Mouse (Mus musculus): ENCODE measurements at regions not wholly inside any gene's neighbourhood (a gene's known extent, or its start where the extent isn't known, plus 50 kb on each side); places are given as distances from the start of the nearest gene placed in this dataset.

- DNase-seq (ENCODE audit: low read depth, low spot score): peak; percentile 3
Observed at GRCm38 (mm10) chrX:145672776-145673175, 167.8 kb upstream of the Amot start.

DNA sequence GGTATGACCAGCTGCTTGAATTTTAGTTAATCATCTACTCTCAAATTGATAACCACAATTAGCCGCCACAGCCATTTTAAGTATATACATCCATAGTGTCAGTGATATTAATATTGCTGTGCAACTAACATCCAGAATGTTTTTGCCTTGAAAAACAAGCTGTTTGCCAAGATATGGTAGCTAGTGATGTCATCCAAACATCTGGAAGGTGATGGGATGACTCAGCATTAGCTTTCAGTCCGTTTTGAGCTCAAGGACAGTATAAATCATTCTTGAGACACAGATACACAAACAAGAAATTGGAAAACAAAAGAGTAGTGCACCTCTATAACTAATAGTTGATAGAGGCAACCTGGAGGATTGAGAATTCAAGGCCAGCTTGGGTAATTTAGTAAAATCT is 146.7 kb upstream of the Amot start:
- no peak for DNase-seq (ENCODE audit: low read depth, low spot score)

DNA sequence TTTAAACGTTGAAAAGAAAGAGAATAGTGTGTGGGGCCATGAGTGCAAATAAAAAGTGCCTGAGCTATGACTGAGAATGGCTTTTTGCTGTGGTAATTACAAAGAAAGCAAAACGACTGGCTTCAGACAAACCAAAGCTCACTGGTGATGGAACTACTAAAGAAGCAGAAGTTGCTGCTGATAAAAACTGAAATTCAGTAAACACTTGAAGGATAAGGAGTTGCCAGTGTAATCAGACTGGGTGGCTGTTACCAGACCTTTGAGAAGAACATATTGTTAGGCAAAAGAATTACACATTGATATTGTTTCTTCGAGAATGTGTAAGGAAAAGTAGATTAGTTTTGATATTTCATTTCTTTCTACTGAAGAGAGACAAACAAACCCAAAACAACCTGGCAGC is 114.7 kb upstream of the Amot start:
- DNase-seq (ENCODE audit: low read depth, low spot score): no peak

- DNase-seq (ENCODE audit: low read depth, low spot score): no peak
Observed at GRCm38 (mm10) chrX:145602085-145602484, 97.1 kb upstream of the Amot start.

GRCm38 (mm10) chrX:145590733-145591132 is 85.8 kb upstream of the Amot start:
- DNase-seq (ENCODE audit: low read depth, low spot score): no peak

GRCm38 (mm10) chrX:145567528-145567927 is 62.5 kb upstream of the Amot start:
- DNase-seq (ENCODE audit: low read depth, low spot score): no peak

- DNase-seq (ENCODE audit: low read depth, low spot score): no peak
Observed at GRCm38 (mm10) chrX:145567073-145567472, 62.1 kb upstream of the Amot start.

- no peak for DNase-seq (ENCODE audit: low read depth, low spot score)
Observed at GRCm38 (mm10) chrX:145558881-145559280, 53.9 kb upstream of the Amot start.
